Mouse (Mus musculus) heart, embryonic 12.5 days (tissue): ENCODE results near the gene Bak1. TPM values are rescaled to one million over a fixed set of nuclear protein-coding genes. Genes with fewer than 3 reads are reported as not detected.

Source experiments
- ATAC-seq: fragments of 200-750 bp; cut with Nextera tagmentation; 2 replicates; pipeline ENCODE4 v1.8.0; 2017; ENCODE audit warnings: moderate TSS enrichment, moderate library complexity; ENCODE audit not compliant: insufficient number of reproducible peaks, low FRiP score
- H3K27ac ChIP-seq: fragments of 300-500 bp; sonication (generic); 2 replicates; pipeline ENCODE4 v1.5.1; 2016; ENCODE audit warnings: mild to moderate bottlenecking, moderate library complexity; ENCODE audit not compliant: poor library complexity, severe bottlenecking
- H3K27me3 ChIP-seq: fragments of 300-500 bp; sonication (generic); replicated peaks from 2 replicates; pipeline ENCODE4 v1.6.1; 2016; ENCODE audit warnings: mild to moderate bottlenecking, moderate library complexity
- H3K36me3 ChIP-seq: fragments of 300-500 bp; sonication (generic); 2 replicates; pipeline ENCODE4 v1.6.1; 2016; ENCODE audit warnings: mild to moderate bottlenecking, moderate library complexity
- H3K4me1 ChIP-seq: fragments of 300-500 bp; sonication (generic); replicated peaks from 2 replicates; pipeline ENCODE4 v1.6.1; 2016; ENCODE audit warnings: mild to moderate bottlenecking
- H3K4me2 ChIP-seq: fragments of 300-500 bp; sonication (generic); 2 replicates; pipeline ENCODE4 v1.6.1; 2016; ENCODE audit warnings: mild to moderate bottlenecking, moderate library complexity
- H3K4me3 ChIP-seq: fragments of 300-500 bp; sonication (generic); 2 replicates; pipeline ENCODE4 v1.5.1; 2016; ENCODE audit warnings: mild to moderate bottlenecking
- H3K9ac ChIP-seq: fragments of 300-500 bp; sonication (generic); 2 replicates; pipeline ENCODE4 v1.6.1; 2016; ENCODE audit warnings: mild to moderate bottlenecking, moderate library complexity
- H3K9me3 ChIP-seq: fragments of 300-500 bp; sonication (generic); replicated peaks from 2 replicates; pipeline ENCODE4 v1.6.1; 2016; ENCODE audit warnings: mild to moderate bottlenecking, moderate library complexity
- WGBS: fragments of 180-500 bp; shearing (Covaris S2); methylation state at CpG from one replicate; pipeline ENCODE4 v1.1.7; 2016; 5-methylcytosine and 5-hydroxymethylcytosine counted together
- polyA plus RNA-seq: library from polyadenylated mRNA; unstranded; fragments of >200 nt; fragmentation: Nextera tagmentation; extraction: Ambion mirVana; gene quantifications from 2 replicates; pipeline ENCODE4 v1.2.1, GENCODE M21; 2016

The Bak1 gene
- polyA plus RNA-seq, 1 experiment from 2014 or later = 5.8 TPM

DNA sequence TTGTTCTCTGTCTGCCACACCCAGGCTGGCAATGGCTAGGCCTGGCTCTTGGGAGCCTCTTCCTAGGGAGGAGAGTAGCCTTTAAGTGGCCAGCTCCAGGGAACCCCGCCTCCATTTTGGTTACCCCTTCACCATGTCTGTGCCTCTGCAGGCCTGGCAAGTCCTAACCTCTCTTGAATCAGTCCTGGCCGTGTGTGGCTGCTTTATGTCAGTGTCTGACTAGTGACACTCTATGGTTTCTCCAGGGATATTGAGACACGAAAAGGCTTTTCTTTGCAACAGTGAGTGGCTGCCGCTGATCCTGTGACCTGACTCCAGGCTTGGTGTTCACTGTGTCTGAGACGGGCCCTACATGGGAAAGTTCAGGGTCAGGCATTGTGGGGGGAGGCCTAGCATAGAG, 22.0 kb upstream of the Bak1 start:
- H3K4me2 ChIP-seq = no peak overlapping the region; the same call in 1 of the 2 replicates
- no peak for ATAC-seq
- no peaks in the 10 kb centered on the region for H3K27me3 ChIP-seq
- H3K9ac ChIP-seq = no peak overlapping the region
- H3K4me3 ChIP-seq = no peak overlapping the region
- H3K4me1 ChIP-seq = peaks cover 24% of the 10 kb centered on the region
- 43% methylated on average over 5 of the region's 5 CpGs for WGBS
- H3K27ac ChIP-seq = peak overlapping the region; percentile 23; the same call in 1 of the 2 replicates
- H3K36me3 ChIP-seq = no peaks in the 10 kb centered on the region
- H3K9me3 ChIP-seq = peaks cover 4% of the 10 kb centered on the region

DNA sequence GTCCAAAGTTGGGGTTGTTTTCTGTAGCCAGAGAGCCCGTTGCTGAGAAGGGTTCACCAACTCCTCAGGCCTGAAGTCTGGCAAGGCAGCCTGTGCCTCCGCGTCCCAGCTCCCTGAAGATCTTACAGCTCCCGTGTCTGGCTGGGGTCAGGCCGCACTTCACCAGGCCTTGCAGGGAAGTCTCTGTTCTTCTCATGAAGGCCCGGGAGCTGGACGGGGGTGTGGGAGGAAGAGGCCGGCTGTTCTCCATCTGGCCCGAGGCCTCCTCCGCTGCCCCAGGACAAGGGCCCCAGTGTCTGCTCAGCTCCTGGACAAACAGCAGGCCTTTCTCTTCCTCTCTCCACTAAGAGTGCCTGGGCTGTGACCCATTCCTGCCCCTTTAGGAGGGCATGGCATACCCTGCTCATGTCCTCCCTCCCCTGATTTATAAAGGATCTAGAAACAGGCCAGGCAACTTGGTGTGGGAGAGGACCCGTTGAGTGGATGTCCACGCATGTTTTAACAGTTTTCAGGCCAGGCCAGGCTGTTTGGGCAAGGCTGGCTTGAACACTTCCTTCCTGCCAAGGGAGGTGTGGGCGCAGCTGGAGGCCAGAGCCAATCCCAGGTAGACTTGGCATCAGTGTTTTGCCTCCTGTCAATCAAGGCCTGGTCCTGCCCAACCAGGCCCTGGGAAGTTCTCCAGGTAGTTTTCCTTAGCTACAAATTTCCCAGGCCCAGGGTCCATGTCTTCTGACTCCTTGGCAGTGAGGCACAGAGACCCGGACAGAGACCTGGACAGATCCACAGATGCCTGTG, 19.8 kb upstream of the Bak1 start:
- peaks cover 23% of the 10 kb centered on the region for H3K4me1 ChIP-seq
- no peak overlapping the region for H3K4me2 ChIP-seq
- WGBS = 57% methylated on average over 14 of the region's 14 CpGs
- peak overlapping the region; percentile 63 for H3K27ac ChIP-seq
- H3K36me3 ChIP-seq = no peaks in the 10 kb centered on the region
- H3K4me3 ChIP-seq = no peak overlapping the region
- no peak overlapping the region for H3K9ac ChIP-seq
- no peak for ATAC-seq
- H3K9me3 ChIP-seq = peaks cover 4% of the 10 kb centered on the region
- no peaks in the 10 kb centered on the region for H3K27me3 ChIP-seq

DNA sequence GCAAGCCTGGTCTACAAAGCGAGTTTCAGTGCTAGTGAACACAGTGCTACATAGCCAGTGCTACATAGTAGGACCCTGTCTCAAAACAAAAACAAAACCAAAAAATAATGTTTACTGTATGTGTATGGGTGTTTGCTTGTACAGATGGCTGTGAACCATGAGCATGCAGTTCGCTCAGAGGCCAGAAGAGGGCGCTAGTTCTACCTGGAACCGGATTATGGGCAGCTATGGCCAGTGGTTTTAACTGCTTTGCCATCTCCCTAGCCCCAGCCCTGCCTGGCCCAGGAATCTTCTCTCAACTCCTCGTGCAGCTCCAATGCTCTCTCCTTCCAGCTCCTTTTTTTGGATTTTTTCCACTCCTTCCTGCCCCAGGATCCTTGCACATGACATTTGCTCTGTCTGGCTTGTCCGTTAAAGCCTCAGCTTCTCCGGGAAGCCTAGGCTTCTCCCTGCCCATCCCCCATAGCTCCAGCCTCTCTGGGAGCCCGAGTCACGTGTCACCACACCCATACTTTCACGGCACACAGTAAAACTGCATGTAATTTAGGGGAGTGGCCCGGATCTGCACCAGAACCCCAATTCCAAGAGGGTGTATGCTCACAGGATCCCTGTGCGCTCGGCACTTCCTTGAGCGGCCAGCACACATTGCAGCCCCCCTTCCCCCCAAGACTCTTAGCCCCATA, 19.1 kb upstream of the Bak1 start:
- H3K4me1 ChIP-seq = peaks cover 25% of the 10 kb centered on the region
- no peaks in the 10 kb centered on the region for H3K27me3 ChIP-seq
- no peaks in the 10 kb centered on the region for H3K36me3 ChIP-seq
- peak overlapping the region; percentile 63 for H3K27ac ChIP-seq
- 78% methylated on average over 14 of the region's 14 CpGs for WGBS
- H3K9me3 ChIP-seq = peaks cover 4% of the 10 kb centered on the region
- H3K4me2 ChIP-seq = no peak overlapping the region
- no peak overlapping the region for H3K4me3 ChIP-seq
- ATAC-seq = no peak
- H3K9ac ChIP-seq = no peak overlapping the region

DNA sequence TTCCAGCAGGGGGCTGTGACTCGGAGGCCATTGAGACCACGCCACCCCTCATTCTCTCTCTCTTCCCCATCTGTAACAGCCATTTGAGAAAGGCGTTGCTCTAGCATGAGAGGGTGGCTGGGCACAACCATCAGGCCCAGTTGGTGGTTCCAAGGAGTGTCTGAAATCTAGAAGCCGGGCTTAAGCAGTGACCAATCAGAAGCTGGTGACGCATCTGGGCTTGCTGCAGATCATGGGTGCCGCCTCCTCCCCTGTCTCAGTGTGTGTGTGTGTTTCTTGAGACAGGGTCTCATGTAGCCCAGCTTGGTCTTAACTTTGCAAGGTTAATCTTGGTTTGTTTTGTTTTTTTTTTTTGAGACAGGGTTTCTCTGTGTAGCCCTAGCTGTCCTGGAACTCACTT, 16.4 kb upstream of the Bak1 start:
- peaks cover 4% of the 10 kb centered on the region for H3K9me3 ChIP-seq
- H3K4me2 ChIP-seq = no peak overlapping the region
- H3K4me1 ChIP-seq = peaks cover 25% of the 10 kb centered on the region
- WGBS = 80% methylated on average over 6 of the region's 6 CpGs
- no peak for ATAC-seq
- no peak overlapping the region for H3K27ac ChIP-seq
- H3K27me3 ChIP-seq = no peaks in the 10 kb centered on the region
- no peaks in the 10 kb centered on the region for H3K36me3 ChIP-seq
- H3K9ac ChIP-seq = no peak overlapping the region
- H3K4me3 ChIP-seq = no peak overlapping the region

DNA sequence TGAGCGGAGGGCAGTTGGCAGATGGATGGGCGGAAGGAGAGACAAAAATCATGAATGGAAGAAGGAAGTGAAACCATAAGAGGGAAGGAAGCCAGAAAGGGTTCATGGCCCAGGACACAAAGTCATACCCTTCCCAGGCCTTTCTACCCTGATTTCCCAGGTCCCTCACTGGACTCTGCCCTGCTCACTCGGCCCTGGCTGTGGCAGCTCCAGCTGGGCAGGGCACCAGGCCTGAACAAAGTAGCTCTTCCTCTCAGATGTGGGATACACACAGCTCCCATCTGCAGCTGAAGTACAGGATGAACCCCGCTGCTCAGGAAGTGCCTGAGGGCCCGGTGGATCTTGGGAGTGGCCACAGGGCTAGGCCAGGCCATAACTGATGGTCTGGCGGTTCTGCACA, 14.0 kb upstream of the Bak1 start:
- no peak overlapping the region for H3K4me3 ChIP-seq
- H3K36me3 ChIP-seq = no peaks in the 10 kb centered on the region
- no peak overlapping the region for H3K27ac ChIP-seq
- H3K27me3 ChIP-seq = no peaks in the 10 kb centered on the region
- H3K9me3 ChIP-seq = peaks cover 3% of the 10 kb centered on the region
- 70% methylated on average over 6 of the region's 6 CpGs for WGBS
- H3K4me1 ChIP-seq = peaks cover 42% of the 10 kb centered on the region
- no peak for ATAC-seq
- no peak overlapping the region for H3K4me2 ChIP-seq
- no peak overlapping the region for H3K9ac ChIP-seq

DNA sequence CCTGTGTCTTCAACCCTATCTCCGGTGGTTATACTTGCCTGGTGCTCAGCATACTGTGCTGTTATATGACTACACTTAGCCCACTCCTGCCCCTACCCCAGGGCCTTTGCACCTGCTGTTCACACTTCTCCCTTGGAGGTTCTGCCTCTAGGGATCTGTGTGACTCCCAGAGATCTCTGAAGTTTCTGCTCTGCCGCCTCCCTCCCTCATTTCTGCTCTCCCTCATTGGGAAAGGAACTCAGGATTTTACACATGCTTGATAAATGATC, 12.9 kb upstream of the Bak1 start:
- ATAC-seq = no peak
- H3K27me3 ChIP-seq = no peaks in the 10 kb centered on the region
- no peak overlapping the region for H3K4me2 ChIP-seq
- 78% methylated on average over 2 of the region's 2 CpGs for WGBS
- H3K9me3 ChIP-seq = no peaks in the 10 kb centered on the region
- no peak overlapping the region for H3K4me3 ChIP-seq
- H3K36me3 ChIP-seq = no peaks in the 10 kb centered on the region
- H3K4me1 ChIP-seq = peaks cover 45% of the 10 kb centered on the region
- H3K9ac ChIP-seq = no peak overlapping the region
- no peak overlapping the region for H3K27ac ChIP-seq

DNA sequence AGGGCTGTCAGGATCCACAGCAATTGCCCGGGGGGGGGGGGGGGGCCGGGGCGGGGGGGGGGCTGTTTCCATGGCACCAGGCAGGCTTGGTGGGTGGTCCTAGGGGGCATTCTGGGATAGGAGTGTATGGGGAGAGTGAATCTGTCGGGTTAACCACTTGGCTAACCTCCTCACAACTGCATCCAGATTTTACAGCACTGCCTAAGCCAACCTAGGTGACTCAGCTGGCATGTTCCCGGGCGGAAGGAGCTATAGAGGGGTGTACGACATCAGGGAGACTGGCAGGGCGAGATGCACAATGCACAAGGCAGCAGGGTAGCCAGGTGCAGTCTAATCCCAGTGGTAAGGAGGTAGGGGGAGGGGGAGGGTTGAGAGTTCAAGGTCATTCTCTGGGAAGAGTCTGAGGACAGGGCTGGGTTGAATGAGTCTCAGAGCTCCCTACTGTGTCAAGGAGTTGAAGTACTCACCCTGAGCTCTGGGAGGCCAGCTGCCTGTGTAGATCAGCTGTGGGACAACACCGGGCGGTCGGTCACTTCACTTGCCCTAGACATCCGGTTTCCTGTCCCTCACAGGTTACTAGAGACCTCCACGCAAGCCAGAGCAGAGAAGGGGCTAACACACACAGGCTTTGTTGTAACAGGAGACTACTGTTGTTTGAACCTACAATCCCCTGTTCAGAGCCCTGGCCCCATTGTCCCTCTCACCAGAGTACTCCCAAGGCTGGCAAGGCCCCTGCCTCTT, 12.4 kb upstream of the Bak1 start:
- Histone ChIP-seq H3K4me3 (no peak overlapping the region), H3K4me1 (peaks cover 48% of the 10 kb centered on the region), H3K27ac (no peak overlapping the region), H3K4me2 (no peak overlapping the region), H3K27me3 (no peaks in the 10 kb centered on the region), H3K9ac (no peak overlapping the region), H3K9me3 (no peaks in the 10 kb centered on the region), H3K36me3 (no peaks in the 10 kb centered on the region)
- no peak for ATAC-seq
- 67% methylated on average over 11 of the region's 13 CpGs for WGBS

DNA sequence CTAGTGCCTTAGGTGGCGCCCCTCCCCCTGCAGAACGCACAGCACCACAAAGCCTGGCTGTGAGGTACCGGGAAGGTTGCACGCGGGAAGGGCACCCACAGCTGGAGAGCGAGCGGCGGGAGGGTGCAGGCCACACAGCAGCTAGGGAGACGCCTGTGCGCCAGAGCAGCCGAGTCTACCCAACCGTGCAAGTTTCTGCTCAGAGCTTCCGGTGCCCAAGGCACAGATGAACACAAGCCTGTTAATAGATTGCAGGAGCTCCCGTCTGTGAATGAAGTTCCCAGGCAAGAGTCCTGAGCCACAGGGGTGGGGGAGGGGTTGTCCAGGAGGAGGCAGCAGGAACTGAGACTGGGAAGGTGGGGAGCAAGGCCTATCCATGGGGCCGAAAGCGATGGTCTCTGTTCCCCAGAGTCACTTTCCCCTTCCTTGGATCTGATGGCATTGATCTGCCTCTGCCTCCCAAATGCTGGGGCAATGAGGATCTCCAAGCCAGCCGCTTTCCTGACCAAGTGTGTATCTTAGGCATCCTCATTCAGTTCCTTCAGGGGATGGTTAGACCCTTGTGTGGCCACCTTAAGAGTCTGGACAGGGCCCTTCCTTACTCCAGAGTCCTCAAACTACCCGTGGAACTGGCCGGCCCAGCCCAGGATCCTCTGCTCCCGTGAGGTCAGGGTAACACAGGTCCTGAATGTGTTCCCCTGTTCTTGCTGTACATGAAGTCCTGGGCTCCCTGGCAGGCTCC, 11.7 kb upstream of the Bak1 start:
- 0 out of 2 replicates have a peak overlapping the region, but pooled peaks have one; percentile 43 for H3K9ac ChIP-seq
- H3K4me3 ChIP-seq = no peak overlapping the region
- H3K4me1 ChIP-seq = peaks cover 48% of the 10 kb centered on the region
- no peaks in the 10 kb centered on the region for H3K36me3 ChIP-seq
- WGBS = 20% methylated on average over 20 of the region's 20 CpGs
- no peaks in the 10 kb centered on the region for H3K27me3 ChIP-seq
- peak overlapping the region; percentile 43; the same call in 1 of the 2 replicates for H3K27ac ChIP-seq
- no peaks in the 10 kb centered on the region for H3K9me3 ChIP-seq
- peak overlapping the region; percentile 54 for H3K4me2 ChIP-seq
- ATAC-seq = 0 out of 2 replicates have a peak, but pooled peaks have one; percentile 1

DNA sequence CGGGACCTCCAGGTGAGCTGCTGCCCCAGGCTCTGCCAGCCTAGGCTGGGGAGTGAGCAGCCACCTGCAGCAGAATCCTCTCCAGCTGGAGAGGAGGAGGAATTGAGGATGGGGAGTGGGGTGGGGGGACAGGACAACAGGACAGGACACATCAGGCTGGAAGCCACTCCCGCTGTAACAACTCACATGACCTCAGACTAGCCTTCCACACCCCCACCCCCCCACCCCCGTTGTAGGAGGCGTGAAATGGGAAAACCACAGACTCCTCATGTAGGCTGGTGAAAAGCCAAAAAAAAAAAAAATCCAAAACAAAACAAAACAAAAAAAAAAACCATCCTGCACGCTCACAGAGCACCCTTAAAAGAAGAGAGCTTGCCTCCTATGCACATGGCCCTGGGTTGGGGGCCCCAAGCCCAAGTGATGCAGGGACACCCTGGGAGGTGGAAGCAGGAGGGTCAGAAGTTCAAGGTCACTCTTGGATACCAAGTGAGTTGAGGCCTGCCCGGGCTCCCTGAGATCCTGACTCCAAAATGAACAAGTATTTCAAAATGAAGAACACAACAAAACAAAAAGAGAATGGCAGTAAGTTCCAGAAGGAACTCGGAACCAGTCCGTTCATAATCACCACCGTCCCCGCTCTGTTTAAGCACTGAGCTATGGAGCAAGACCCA, 10.8 kb upstream of the Bak1 start:
- Histone ChIP-seq H3K9ac (no peak overlapping the region), H3K27ac (0 out of 2 replicates have a peak overlapping the region, but pooled peaks have one; percentile 43), H3K9me3 (no peaks in the 10 kb centered on the region), H3K36me3 (no peaks in the 10 kb centered on the region), H3K4me3 (no peak overlapping the region), H3K4me2 (peak overlapping the region; percentile 54; the same call in 1 of the 2 replicates), H3K4me1 (peaks cover 48% of the 10 kb centered on the region), H3K27me3 (no peaks in the 10 kb centered on the region)
- WGBS = 65% methylated on average over 10 of the region's 10 CpGs
- no peak for ATAC-seq

DNA sequence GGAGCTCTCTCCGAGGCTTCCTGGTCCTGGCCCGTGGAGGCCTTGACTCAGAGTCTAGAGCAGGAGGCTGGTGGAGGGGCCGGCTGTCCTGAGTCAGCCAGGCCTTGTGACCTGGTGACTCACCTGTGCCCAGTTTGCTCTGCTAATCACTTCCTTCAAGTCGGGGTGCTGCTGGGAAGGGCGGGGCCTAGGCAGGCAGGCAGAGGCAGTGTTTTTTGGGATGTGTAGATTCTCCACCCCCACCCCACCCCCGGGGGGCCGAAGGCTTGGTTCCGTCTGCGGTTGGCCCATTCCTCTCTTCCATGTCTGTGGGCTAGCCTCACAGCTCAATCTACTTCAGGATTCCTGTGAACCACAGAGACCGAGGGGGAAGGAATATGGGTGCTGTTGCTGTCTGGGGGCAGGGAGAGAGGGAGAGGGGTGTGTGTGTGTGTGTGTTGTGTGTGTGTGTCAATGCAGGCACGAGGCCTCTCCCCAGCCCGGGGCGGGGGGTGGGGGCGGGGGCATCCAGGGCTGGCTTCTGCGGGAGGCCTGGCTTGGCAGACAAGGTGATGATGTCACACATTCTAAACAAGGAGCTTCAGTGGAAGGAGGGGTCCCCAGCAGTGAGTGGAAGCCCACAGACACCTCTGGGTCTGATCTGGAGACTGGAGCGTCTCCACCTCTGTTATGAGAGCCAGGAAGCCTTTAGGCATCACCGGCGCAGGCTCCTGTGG, 9.7 kb upstream of the Bak1 start:
- Histone ChIP-seq H3K27me3 (no peaks in the 10 kb centered on the region), H3K9ac (peak overlapping the region; percentile 49), H3K4me3 (no peak overlapping the region), H3K4me1 (peaks cover 48% of the 10 kb centered on the region), H3K9me3 (no peaks in the 10 kb centered on the region), H3K4me2 (peak overlapping the region; percentile 25; the same call in 1 of the 2 replicates), H3K27ac (no peak overlapping the region), H3K36me3 (no peaks in the 10 kb centered on the region)
- ATAC-seq = peak; percentile 47; the same call in 1 of the 2 replicates
- 27% methylated on average over 18 of the region's 18 CpGs for WGBS
